Mouse (Mus musculus): ENCODE measurements around the gene Myh1.

GRCm38 (mm10) chr11:67170727-67171126, 29.1 kb upstream of the Myh1 start, which contains the start of gene Myh2:
- TF ChIP-seq CTCF (IDR thresholded peaks at IDR 0.05; ENCODE audit: borderline replicate concordance, control insufficient read depth, extremely low read depth, insufficient read depth, low read length, poor library complexity) (no peak), POLR2A (IDR thresholded peaks at IDR 0.05; ENCODE audit: control insufficient read depth, extremely low read depth, insufficient read depth, low read length, poor library complexity) (no peak)

Measured in thymus, adult 2 months (tissue).